Mouse (Mus musculus) forebrain, embryonic 14.5 days (tissue): ENCODE results near the gene Foxr1. TPM values are rescaled to one million over a fixed set of nuclear protein-coding genes. Genes with fewer than 3 reads are reported as not detected.

Source experiments
- ATAC-seq: fragments of 200-750 bp; cut with Nextera tagmentation; 2 replicates; pipeline ENCODE4 v1.8.0; 2017; ENCODE audit warnings: mild to moderate bottlenecking, moderate library complexity
- DNase-seq: peaks from one replicate; pipeline ENCODE4 v3.0.0-alpha.2; 2015; ENCODE audit warnings: low spot score
- H3K27ac ChIP-seq: fragments of 300-500 bp; sonication (generic); 2 replicates; pipeline ENCODE4 v1.5.1; 2014; ENCODE audit warnings: low read depth, mild to moderate bottlenecking, control low read depth, low read length, moderate library complexity
- H3K27me3 ChIP-seq: fragments of 300-500 bp; sonication (generic); replicated peaks from 2 replicates; pipeline ENCODE4 v1.6.1; 2014; ENCODE audit warnings: low read length, control low read depth, mixed read lengths; ENCODE audit not compliant: control insufficient read depth, insufficient read depth
- H3K36me3 ChIP-seq: fragments of 300-500 bp; sonication (generic); 2 replicates; pipeline ENCODE4 v1.6.1; 2014; ENCODE audit warnings: low read length, control low read depth; ENCODE audit not compliant: control insufficient read depth, insufficient read depth
- H3K4me1 ChIP-seq: fragments of 300-500 bp; sonication (generic); 2 replicates; pipeline ENCODE4 v1.6.1; 2014; ENCODE audit warnings: antibody characterized with exemption, low read length, control low read depth; ENCODE audit not compliant: control insufficient read depth, insufficient read depth
- H3K4me2 ChIP-seq: fragments of 300-500 bp; sonication (generic); 2 replicates; pipeline ENCODE4 v1.6.1; 2014; ENCODE audit warnings: mild to moderate bottlenecking, control low read depth, low read length
- H3K4me3 ChIP-seq: fragments of 300-500 bp; sonication (generic); 2 replicates; pipeline ENCODE4 v1.5.1; 2014; ENCODE audit warnings: low read depth, low read length, control low read depth
- H3K9ac ChIP-seq: fragments of 300-500 bp; sonication (generic); 2 replicates; pipeline ENCODE4 v1.6.1; 2014; ENCODE audit warnings: mild to moderate bottlenecking, low read length, control low read depth, moderate library complexity
- H3K9me3 ChIP-seq: fragments of 300-500 bp; sonication (generic); replicated peaks from 2 replicates; pipeline ENCODE4 v1.6.1; 2016; ENCODE audit warnings: low read length, control low read depth, mixed read lengths; ENCODE audit not compliant: control insufficient read depth
- whole genome bisulfite sequencing: fragments of 180-500 bp; shearing (Covaris S2); extraction: QIAGEN DNeasy Blood & Tissue Kit; methylation state at CpG from one replicate; pipeline ENCODE4 v1.1.7; 2014; 5-methylcytosine and 5-hydroxymethylcytosine counted together
- polyA plus RNA-seq: library from polyadenylated mRNA; unstranded; fragments of >200 nt; fragmentation: Nextera tagmentation; extraction: Ambion mirVana; gene quantifications from 2 replicates; pipeline ENCODE4 v1.2.1, GENCODE M21; 2014

Foxr1 gene
- polyA plus RNA-seq, 1 experiment from 2014 or later = not detected

DNA sequence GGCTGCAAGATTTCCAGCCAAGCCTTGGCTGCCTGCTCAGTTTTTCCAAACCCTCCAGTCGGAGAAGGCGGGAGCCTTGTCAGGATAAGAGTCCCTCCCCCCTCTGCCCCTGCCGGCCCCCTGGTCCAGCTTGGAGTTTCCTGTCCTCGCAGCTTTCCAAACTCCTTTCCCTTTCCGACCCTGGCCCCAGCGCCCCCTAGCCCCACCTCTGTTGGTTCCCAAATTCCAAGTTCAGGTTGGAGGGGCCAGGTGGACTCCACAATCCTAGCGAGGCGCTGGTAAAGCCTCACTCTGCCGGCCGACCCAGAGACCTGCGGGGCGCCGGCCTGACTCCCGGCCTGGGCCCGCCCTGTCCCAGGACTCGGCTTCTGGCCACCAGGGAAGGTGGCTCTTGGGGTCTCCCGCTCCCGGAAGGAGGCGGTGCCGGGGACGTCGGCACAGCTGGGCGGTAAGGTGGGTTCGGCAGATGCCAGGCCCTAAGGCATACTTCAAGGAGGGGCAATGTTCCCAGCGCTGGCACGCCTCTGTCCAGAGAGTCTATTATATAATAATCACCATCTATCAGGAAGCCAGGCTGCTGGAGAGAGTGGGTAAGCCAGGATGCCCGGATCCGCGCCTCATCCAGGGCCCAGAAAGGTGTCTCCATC is 38.1 kb upstream of the Foxr1 start:
- H3K27me3 ChIP-seq = no peaks in the 10 kb centered on the region
- H3K4me2 ChIP-seq = peak overlapping the region; percentile 99
- H3K36me3 ChIP-seq = no peaks in the 10 kb centered on the region
- no peaks in the 10 kb centered on the region for H3K9me3 ChIP-seq
- peaks cover 16% of the 10 kb centered on the region for H3K4me1 ChIP-seq
- H3K4me3 ChIP-seq = peak overlapping the region; percentile 81
- peak overlapping the region; percentile 87 for H3K9ac ChIP-seq
- peak; percentile 68 for ATAC-seq
- WGBS = 0% methylated on average over 29 of the region's 29 CpGs
- peak; percentile 95 for DNase-seq
- peak overlapping the region; percentile 98 for H3K27ac ChIP-seq

DNA sequence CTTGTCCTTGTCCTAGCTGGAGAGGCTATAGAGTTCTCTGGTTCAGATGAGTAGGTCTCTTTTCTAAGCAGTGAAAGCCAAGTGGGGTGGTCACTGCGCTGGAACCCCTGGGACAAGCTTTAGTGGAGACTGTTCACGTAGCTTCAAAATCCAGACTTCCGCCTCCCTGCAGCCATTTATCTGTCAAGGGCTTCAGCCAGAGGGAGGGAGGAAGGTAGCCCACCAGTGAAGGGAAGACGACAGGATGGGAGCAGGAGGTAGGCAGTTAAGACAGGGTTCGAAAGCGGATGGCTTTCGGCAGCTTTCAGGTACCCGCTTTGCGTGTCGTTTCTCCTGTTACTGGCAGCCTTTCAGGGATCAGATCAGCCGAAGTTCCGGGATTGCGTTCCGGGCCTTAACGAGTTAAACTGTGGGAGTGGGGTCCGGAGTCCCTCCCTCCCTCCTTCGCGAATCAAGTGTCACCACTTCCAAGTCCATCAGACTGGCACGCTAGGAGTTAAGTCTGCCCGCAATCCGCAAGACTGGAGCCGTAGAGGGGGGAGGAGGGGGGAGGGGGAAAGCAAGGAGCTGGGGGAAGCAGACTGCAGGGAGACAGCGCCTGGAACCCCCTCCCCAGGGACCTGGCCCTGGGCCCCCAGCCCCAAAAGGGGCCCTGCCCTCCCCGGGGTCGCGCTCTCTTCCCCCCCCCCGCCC is 37.4 kb upstream of the Foxr1 start:
- Histone ChIP-seq H3K4me2 (peak overlapping the region; percentile 99), H3K27me3 (no peaks in the 10 kb centered on the region), H3K4me3 (peak overlapping the region; percentile 81), H3K4me1 (peaks cover 14% of the 10 kb centered on the region), H3K9me3 (no peaks in the 10 kb centered on the region), H3K27ac (peak overlapping the region; percentile 98), H3K9ac (peak overlapping the region; percentile 87), H3K36me3 (no peaks in the 10 kb centered on the region)
- ATAC-seq = peak; percentile 68
- DNase-seq = peak; percentile 97
- WGBS = under 1% methylated on average over 24 of the region's 27 CpGs

DNA sequence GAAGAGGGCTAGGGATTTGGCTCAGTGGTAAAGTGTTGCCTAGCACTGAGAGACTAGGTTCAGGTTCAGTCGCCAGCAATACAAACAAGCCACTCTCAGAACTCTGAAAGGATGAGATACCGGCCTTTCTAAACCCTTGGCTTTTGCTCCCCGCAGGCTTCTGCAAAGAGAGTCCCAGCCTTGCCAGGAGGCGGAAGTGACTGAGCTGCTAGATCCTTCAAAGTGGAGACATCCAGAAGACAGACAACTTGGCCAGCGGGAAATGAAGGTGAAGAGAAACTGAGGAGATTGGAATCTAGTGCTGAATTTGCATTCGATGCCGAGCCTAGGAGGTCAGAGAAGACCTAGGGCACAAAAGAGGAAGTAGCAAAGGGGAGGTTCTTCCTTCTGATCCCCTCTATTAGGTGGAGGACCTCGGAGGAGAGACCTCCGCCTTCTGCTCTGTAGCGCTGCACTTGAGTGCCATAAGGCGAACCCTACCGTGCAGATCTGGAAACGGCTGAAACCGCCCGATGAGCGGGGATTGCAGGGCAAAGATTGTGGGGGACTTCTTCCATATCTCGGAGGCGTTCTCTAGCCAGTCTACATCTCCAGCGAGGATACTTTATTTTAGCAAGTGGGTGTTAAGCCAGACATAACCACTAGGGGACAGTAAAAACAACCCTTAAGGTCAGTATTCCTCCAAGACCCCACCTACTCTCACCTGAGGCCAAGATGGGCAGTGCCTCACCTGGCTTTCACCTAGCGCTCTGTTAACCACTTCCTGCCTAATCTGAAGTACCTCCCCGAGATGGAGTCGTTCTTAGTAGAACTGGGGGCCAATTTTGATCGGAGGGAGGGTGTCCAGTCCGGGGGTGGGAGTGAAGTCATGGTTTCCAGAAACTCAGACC is 36.6 kb upstream of the Foxr1 start:
- Histone ChIP-seq H3K4me3 (peak overlapping the region; percentile 81), H3K4me2 (peak overlapping the region; percentile 99), H3K36me3 (no peaks in the 10 kb centered on the region), H3K27me3 (no peaks in the 10 kb centered on the region), H3K9me3 (no peaks in the 10 kb centered on the region), H3K9ac (peak overlapping the region; percentile 87), H3K27ac (peak overlapping the region; percentile 98), H3K4me1 (peaks cover 14% of the 10 kb centered on the region)
- 7% methylated on average over 24 of the region's 24 CpGs for WGBS
- ATAC-seq (no peak), DNase-seq (peak; percentile 83)

DNA sequence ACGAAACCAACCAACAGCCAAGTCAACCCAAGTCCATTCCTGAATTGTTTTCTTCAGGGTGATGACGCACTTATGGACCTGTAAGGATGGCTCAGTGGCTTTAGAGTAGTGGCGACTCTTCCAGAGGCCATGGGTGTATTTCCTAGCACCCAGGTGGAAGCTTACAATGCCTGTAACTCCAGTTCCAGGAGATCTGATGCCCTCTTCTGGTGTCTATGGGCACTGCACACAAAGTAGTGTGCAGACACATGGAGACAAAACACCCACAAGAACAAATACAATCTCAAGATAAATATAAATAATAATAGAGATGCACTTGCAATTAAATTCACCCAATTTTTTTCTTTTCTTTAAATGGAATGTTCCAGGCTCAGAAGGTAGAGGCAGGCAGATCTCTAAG is 35.0 kb upstream of the Foxr1 start:
- H3K9me3 ChIP-seq = no peaks in the 10 kb centered on the region
- H3K27ac ChIP-seq = no peak overlapping the region
- no peak overlapping the region for H3K4me3 ChIP-seq
- peaks cover 10% of the 10 kb centered on the region for H3K4me1 ChIP-seq
- H3K27me3 ChIP-seq = no peaks in the 10 kb centered on the region
- ATAC-seq (no peak), DNase-seq (no peak)
- no peak overlapping the region for H3K9ac ChIP-seq
- H3K4me2 ChIP-seq = no peak overlapping the region
- no peaks in the 10 kb centered on the region for H3K36me3 ChIP-seq
- 85% methylated on average over 3 of the region's 3 CpGs for WGBS

DNA sequence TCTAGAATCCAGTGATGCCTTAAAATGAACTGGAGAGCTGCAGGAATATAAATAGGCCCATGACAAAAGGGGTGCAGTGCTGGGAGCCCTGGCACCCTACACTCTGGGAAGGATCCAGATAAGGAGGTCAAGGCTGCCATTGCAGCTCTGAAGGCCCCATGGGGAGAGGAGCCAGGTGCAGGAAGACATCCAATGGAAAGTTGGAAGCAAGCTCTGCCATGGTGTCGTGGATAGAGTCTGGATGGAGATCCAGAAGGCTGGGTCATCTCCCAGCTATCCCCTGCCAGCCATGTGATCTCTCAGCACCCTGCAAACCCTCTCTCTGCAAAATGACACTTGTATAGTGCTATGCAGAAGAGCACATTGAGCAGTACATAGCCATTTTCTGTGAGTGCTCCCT is 33.4 kb upstream of the Foxr1 start:
- ATAC-seq (no peak), DNase-seq (no peak)
- no peak overlapping the region for H3K4me2 ChIP-seq
- no peaks in the 10 kb centered on the region for H3K36me3 ChIP-seq
- H3K9ac ChIP-seq = no peak overlapping the region
- H3K27me3 ChIP-seq = no peaks in the 10 kb centered on the region
- H3K9me3 ChIP-seq = no peaks in the 10 kb centered on the region
- 24% methylated on average over 1 of the region's 1 CpGs for WGBS
- H3K4me1 ChIP-seq = peaks cover 5% of the 10 kb centered on the region
- H3K27ac ChIP-seq = no peak overlapping the region
- H3K4me3 ChIP-seq = no peak overlapping the region

DNA sequence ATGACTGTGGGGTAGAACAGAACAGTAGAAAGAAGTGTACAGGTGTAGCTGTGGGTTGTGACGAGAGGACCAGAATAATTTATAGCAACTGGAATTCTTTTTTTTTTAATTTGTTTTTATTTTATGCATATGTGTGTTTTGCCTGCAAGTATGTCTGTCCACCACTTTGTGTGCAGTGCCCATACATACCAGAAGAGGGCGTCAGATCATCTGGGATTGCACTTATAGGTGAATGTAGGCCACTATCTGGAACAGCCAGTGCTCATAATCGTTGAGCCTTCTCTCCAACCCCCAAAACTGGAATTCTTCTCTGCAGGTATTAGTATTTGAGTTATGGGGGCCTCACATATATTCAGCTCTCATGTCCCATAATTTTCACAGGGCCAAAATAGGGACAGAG is 32.2 kb upstream of the Foxr1 start:
- WGBS = 62% methylated on average over 3 of the region's 3 CpGs
- Histone ChIP-seq H3K4me2 (no peak overlapping the region), H3K4me3 (no peak overlapping the region), H3K4me1 (peaks cover 5% of the 10 kb centered on the region), H3K9me3 (no peaks in the 10 kb centered on the region), H3K9ac (no peak overlapping the region), H3K27me3 (no peaks in the 10 kb centered on the region), H3K27ac (no peak overlapping the region), H3K36me3 (no peaks in the 10 kb centered on the region)
- no peak for DNase-seq
- no peak for ATAC-seq

DNA sequence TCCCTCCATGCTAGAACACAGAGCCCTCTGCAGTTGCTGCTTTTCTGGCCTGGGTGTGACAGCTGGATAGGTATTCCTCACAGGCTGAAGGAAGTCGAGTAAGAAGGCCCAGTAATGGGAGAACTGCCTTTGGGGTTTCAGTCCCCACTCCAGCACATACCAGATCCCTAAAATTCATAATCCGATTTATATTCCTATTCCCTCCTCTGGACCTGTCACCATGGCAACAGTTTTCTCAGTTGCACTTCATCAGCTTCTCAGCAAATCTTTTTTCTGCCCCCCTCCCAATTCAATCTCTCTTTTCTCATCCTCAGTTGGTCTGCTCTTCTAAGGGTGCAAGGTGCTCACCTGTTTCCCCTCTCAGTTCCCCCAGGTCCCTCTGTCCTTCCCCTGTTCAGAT is 27.9 kb upstream of the Foxr1 start:
- H3K27ac ChIP-seq = no peak overlapping the region
- no peak overlapping the region for H3K4me2 ChIP-seq
- ATAC-seq (no peak), DNase-seq (no peak)
- no peaks in the 10 kb centered on the region for H3K27me3 ChIP-seq
- H3K9me3 ChIP-seq = no peaks in the 10 kb centered on the region
- WGBS = 51% methylated on average over 2 of the region's 2 CpGs
- H3K4me1 ChIP-seq = no peaks in the 10 kb centered on the region
- no peaks in the 10 kb centered on the region for H3K36me3 ChIP-seq
- no peak overlapping the region for H3K9ac ChIP-seq
- H3K4me3 ChIP-seq = no peak overlapping the region

DNA sequence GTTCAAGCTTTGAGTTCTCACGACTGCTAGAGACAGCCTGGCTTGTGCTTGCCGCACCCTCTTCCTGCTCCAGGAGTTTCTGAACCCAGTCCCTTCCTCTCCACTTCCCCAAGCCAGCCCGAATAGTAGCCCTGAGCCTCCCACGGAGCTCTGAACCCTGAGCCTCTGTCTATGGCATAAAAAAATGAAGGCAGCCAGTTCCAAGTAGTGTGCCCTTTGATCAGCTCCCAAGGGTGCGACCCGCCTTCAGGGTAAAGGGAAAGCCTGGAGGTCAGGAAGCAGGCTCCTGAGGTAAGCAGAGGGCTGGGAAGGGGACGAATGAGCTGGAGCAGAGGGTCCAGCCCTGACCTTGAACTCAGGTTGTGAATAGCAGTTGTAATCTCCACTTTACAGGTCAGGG is 27.3 kb upstream of the Foxr1 start:
- DNase-seq = no peak

More for the DNA sequence above, 27.3 kb upstream of the Foxr1 start:
- Histone ChIP-seq H3K4me2 (no peak overlapping the region), H3K9me3 (no peaks in the 10 kb centered on the region), H3K27me3 (no peaks in the 10 kb centered on the region), H3K4me1 (no peaks in the 10 kb centered on the region), H3K36me3 (no peaks in the 10 kb centered on the region), H3K27ac (no peak overlapping the region), H3K9ac (no peak overlapping the region), H3K4me3 (no peak overlapping the region)
- 69% methylated on average over 7 of the region's 7 CpGs for WGBS
- ATAC-seq = no peak
